ENCODE assay signal across 22 mouse cellular contexts in the genomic region with DNA sequence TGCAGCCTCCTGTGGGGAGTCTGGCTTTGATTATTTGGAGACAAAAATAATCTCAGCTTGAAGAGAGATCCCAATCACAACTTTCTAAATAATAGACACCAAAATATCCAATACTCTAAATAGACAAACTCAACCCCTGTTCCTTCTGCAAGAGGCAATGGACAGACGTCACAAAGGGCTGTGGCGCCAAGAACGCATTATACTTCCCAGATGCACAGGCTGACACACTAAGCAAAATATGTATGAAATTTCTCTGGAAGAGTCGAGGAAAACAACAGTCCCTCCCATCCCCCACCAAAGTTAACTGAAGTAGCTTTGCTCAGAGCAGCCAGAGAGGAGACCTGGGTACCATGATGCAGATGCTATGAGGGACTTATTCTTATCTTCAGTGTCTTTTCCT.
DNase-seq lines count a peak whose midpoint lies in the region; ATAC-seq lines count a peak whose summit lies in the region.
"Had no signal": no experiment of that assay in that cellular context is flagged by ENCODE, and none has a peak within 500 bp of the region (broad histone marks: within the 10 kb centered on the region; RNA-seq: fewer than 3 reads in every experiment).

No protein-coding gene starts in this region.

- no peaks in the 10 kb centered on the region for H3K9me3 ChIP-seq in embryonic facial prominence, embryonic 14.5 days (ENCODE audit: control insufficient read depth, low read length)
- no peaks in the 10 kb centered on the region for H3K9me3 ChIP-seq in embryonic facial prominence, embryonic 10.5 days
- H3K9me3 ChIP-seq: G1E had no signal

- DNase-seq in embryonic facial prominence, embryonic 14.5 days (ENCODE audit: low spot score), result peak; percentile 85
- no peak for DNase-seq in embryonic facial prominence, embryonic 10.5 days (ENCODE audit: low spot score)
- peak; percentile 51 for DNase-seq in heart, adult 11 months
- DNase-seq in heart, postnatal 10 days, result no peak
- DNase-seq in NIH3T3 (ENCODE audit: low read depth), result peak; percentile 29
- DNase-seq: adrenal gland, adult 2 months; adrenal gland, adult 8-10 months; adrenal gland, postnatal 10 days; adrenal gland, postnatal 14 days; adrenal gland, postnatal 25 days; adrenal gland, postnatal 36 days; B cell, adult 2 months; cerebellum, adult 11 months; cerebellum, adult 11-12 months; cerebellum, adult 18-20 months; cerebellum, adult 2 months had no signal

- intact Hi-C loops in heart, postnatal 10 days (cut with DNase I), result no loop called here

- no peak overlapping the region for H3K9ac ChIP-seq in embryonic facial prominence, embryonic 14.5 days (ENCODE audit: low read depth, low read length)

- H3K4me2 ChIP-seq in embryonic facial prominence, embryonic 14.5 days (ENCODE audit: low read depth, low read length), result no peak overlapping the region

- H3K4me1 ChIP-seq in embryonic facial prominence, embryonic 14.5 days (ENCODE audit: control insufficient read depth, insufficient read depth, low read length), result no peaks in the 10 kb centered on the region
- no peaks in the 10 kb centered on the region for H3K4me1 ChIP-seq in embryonic facial prominence, embryonic 10.5 days

- no peaks in the 10 kb centered on the region for H3K36me3 ChIP-seq in embryonic facial prominence, embryonic 14.5 days (ENCODE audit: control insufficient read depth, insufficient read depth, low read length)
- H3K36me3 ChIP-seq in embryonic facial prominence, embryonic 10.5 days (replicated peaks), result no peaks in the 10 kb centered on the region
- H3K36me3 ChIP-seq: G1E had no signal

- ATAC-seq in embryonic facial prominence, embryonic 14.5 days (ENCODE audit: low read depth), result no peak
- ATAC-seq in erythroid progenitor cell, adult 5-6 weeks (replicated peaks; ENCODE audit: low FRiP score, poor library complexity, severe bottlenecking), result no peak
- ATAC-seq: activated CD4-positive, CD25-positive, alpha-beta regulatory T cell, adult 4 months; CD4-positive, CD25-positive, alpha-beta regulatory T cell, adult 4 months; Patski had no signal

- no peak overlapping the region for H3K4me3 ChIP-seq in embryonic facial prominence, embryonic 14.5 days (ENCODE audit: low read depth, low read length)
- H3K4me3 ChIP-seq in embryonic facial prominence, embryonic 10.5 days, result no peak overlapping the region

- 49% methylated on average over 4 of the region's 4 CpGs for WGBS in embryonic facial prominence, embryonic 14.5 days
- WGBS in embryonic facial prominence, embryonic 10.5 days, result 81% methylated on average over 4 of the region's 4 CpGs

- H3K27ac ChIP-seq in embryonic facial prominence, embryonic 14.5 days (replicated peaks; ENCODE audit: low read depth, low read length), result 0 out of 2 replicates have a peak overlapping the region, but pooled peaks have one; percentile 11
- H3K27ac ChIP-seq in embryonic facial prominence, embryonic 10.5 days (replicated peaks), result no peak overlapping the region

- no peaks in the 10 kb centered on the region for H3K27me3 ChIP-seq in embryonic facial prominence, embryonic 14.5 days (replicated peaks; ENCODE audit: control insufficient read depth, insufficient read depth, low read length)
- no peaks in the 10 kb centered on the region for H3K27me3 ChIP-seq in embryonic facial prominence, embryonic 10.5 days (replicated peaks; ENCODE audit: low read depth, poor library complexity, severe bottlenecking)
- H3K27me3 ChIP-seq: CH12.LX had no signal

Comparison
In these comparisons a context has a peak if more than half of its experiments do, and no peak if none do; other contexts are left out.
1. DNase-seq: peak in embryonic facial prominence, embryonic 14.5 days (single experiment), heart, adult 11 months (single experiment) and NIH3T3 (single experiment); none in embryonic facial prominence, embryonic 10.5 days (single experiment) and heart, postnatal 10 days (0 of 2).